Mouse (Mus musculus): ENCODE data around the gene Pbld1. TPM values are rescaled to one million over a fixed set of nuclear protein-coding genes. Genes with fewer than 3 reads are reported as not detected.

Pbld1 gene
- total RNA-seq, 2 experiments from 2014 or later: 0.54 to 0.69 TPM

Other genes with a start within 250 kb of the Pbld1 start
- gene Tet1, start 151.2 kb upstream of the Pbld1 start, total RNA-seq (2021): 10 to 100 TPM; 25.3 to 26.4 TPM
- 10 to 100 TPM; 20.6 to 23.1 TPM for gene Slc25a16, start 139.5 kb upstream of the Pbld1 start, total RNA-seq (2021)
- 1 to 10 TPM; 4.7 to 5.3 TPM for gene Dna2, start 113.1 kb upstream of the Pbld1 start, total RNA-seq (2021)
- 10 to 100 TPM; 14.4 to 22.2 TPM for gene Rufy2, start 79.9 kb upstream of the Pbld1 start, total RNA-seq (2021)
- 10 to 100 TPM; 27.7 to 35.1 TPM for gene Hnrnph3, start 35.9 kb upstream of the Pbld1 start, total RNA-seq (2021)
- 1 to 10 TPM; 2.0 to 3.0 TPM for gene Pbld2, start 35.8 kb upstream of the Pbld1 start, total RNA-seq (2021)
- not detected for gene Atoh7, start 39.5 kb downstream of the Pbld1 start, total RNA-seq (2021)
- 100 to 1,000 TPM; 208 to 218 TPM for gene Mypn, start 143.8 kb downstream of the Pbld1 start, total RNA-seq (2021)
- gene Herc4, start 183.6 kb downstream of the Pbld1 start, total RNA-seq (2021): 10 to 100 TPM; 29.2 to 33.2 TPM

Measured in gastrocnemius, postnatal 4 days (tissue).